Mouse (Mus musculus) cerebellum, postnatal 10 days (tissue): ENCODE results near the gene Akip1.

Experiments
- DNase-seq, 2 experiments: peaks; one replicate each; pipeline ENCODE4 v3.0.0; 2021; ENCODE audit warnings: mixed read lengths in 2 of 2

The Akip1 gene

DNA sequence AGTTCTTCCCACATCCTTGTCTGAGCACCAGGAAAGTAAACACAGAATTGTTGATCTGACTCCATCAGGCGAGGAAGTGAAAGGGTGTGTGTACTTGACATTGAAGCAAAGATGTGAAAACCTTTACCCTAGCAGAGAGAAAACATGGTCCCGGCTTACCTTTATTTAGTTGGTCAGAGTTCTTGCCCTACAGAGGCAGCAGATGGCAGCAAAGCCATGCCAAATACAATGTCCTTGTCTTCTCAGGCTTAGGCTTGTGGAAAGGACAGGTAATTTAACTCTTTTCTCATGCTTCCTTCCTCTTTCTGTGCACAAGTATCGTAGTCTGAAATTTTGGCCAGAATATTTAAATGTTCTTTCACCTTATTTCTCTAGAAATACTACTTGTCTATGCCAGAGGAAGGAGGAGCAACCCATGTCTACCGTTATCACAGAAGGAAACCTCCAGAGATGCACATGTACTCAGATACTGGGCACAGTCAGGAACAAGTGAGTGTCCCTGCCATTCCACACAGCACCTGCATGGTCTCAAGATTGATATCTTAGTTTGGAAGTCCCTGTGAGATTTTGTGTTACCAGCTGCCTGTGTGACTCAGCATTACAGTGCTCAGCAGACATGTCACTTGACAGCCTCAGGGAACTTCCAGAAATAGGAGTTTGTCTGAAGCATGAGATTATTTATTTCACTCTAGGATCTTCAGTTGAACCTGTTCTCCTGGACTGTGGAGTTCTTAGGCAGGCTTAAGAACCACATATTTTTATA, 3.7 kb downstream of the Akip1 start:
- peak; percentile 79 to 82 for DNase-seq

DNA sequence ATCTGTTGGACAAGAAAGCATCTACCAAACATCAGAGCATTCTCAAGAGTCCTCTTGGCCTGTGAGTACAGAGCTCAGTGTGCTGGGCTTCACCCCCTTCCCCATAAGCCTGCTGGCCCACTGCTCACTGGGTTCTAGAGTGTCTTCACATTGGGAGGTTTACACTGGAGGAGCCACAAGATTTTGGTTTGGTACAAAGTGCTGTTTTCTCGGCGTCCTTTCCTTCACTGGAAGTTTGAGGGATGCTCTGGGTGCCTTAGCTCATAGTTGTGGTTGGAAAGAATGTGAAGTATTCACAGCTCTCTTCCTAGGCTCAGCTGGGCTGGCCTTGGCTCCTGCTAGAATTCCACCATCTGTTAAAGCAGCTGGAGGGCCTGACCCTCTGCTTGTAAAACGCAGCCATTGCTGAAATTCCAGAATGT, 5.5 kb downstream of the Akip1 start:
- DNase-seq, result peak in 1 of 2 experiments; percentile 20

DNA sequence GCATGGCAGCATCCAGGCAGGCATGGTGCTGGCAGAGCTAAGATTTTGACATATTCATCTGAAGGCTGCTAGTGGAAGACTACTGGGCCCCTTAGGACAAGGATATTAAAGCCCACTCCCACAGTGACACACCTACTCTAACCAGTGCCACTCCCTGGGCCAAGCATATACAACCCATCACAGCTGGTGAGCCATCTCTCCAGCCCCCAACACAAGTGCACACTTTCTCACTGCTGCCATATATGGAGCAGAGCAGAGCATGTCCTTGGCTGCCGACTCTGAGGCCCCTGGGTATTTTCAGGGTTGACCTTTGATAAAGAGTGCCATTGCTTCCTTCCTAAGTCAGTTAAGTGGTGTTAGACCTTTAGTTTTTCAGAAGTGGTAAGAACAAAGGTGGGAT, 6.6 kb downstream of the Akip1 start:
- DNase-seq, result no peak

DNA sequence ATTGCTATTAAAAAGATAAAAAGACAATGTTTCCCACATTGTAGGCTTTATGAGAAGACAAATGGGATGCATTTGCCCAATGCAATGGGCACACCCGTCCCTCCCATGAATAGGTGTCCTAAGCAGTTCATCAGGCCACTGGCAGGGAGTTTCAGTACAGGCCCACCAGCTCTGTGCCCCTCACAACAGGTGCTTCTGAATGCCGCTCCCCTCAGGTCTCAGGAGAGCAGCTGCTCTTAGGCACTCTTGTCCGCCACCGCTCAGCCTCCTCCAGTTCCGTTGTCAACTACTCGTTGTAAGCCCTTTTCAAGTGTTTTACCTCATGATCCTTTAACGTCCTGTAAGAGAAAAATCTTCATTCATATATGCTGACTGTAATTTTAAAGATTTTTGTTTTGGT, 8.7 kb downstream of the Akip1 start:
- no peak for DNase-seq

DNA sequence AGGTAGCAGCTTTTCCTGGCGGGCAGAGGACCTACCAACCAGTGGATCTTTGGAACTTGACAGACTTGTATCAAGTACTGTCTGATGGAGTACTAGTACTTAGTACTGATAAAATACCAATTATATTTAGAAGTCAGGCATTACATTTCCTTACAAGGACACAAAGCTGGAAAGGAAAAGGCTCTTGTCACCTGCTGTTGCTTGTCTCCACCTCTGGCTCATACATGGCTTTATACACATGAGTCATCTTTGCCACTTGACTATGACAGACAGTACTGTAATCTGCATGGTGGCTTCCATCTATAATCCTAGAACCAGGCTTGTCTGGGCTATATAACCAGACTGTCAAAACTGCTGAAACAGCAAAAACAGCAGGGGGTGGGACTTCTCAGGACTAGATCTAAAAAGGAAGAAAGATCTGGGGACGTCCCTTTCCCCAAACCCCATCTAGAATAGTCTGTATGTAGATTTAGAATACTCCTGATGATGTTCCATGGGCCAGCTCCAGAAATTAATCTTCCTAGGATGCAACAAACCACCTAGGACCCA, 10.0 kb downstream of the Akip1 start:
- no peak for DNase-seq

DNA sequence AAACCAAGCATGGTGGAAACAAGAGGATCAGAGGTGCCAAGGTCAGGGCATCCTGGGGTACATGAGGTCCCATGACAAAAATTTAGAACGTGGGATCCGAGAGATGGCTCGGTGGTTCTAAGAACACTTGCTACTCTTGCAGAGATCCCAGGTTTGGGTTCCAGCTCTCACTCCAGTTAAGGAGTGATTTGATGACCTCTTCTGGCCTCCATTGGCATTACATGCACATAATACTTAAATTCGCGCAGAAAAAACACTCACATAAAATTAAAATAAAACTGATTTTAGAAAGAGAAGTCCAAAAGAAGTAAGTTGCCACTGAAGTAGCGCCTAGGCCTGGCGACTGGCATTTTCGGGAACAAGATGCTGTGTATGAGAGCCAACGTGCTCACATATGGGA, 15.8 kb downstream of the Akip1 start:
- peak; percentile 58 to 71 for DNase-seq

DNA sequence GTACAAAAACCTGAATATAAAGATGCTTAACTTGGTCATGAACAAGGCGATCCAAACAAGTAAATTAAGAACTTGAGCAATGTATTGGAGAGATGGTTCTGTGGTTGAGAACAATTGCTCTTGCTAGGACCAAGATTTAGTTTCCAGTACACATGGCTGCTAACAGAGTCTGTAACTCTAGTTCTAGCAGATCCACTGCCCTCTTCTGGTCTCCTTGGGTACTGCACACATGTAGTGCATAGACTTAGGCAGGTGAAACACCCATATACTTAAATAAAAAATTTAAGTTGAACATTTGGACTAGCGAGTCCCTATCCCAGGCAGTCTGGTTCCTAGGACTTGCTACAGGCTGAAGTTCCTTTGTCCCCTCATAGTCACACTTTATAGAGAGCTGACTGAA, 19.1 kb downstream of the Akip1 start:
- DNase-seq, result peak; percentile 20 to 38

DNA sequence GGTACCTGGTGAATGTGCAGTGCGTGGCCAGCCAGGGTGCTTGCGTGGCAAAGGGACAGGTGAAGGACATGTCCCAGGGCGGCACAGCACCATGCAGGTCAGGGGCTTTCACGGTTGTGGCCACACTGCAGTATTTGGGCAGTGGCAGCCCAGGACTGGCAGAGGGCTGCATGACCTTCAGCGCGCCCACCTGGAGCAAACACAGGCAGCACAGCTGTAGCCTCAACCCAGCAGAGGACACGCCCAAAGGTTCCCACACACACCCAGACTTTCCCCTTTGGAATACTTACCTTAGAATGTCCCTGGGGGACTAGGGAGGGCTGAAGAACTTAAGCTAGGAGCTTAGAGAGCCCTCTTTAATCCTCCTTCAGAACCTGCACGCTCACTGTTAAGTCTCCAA, 19.6 kb downstream of the Akip1 start:
- DNase-seq, result no peak

DNA sequence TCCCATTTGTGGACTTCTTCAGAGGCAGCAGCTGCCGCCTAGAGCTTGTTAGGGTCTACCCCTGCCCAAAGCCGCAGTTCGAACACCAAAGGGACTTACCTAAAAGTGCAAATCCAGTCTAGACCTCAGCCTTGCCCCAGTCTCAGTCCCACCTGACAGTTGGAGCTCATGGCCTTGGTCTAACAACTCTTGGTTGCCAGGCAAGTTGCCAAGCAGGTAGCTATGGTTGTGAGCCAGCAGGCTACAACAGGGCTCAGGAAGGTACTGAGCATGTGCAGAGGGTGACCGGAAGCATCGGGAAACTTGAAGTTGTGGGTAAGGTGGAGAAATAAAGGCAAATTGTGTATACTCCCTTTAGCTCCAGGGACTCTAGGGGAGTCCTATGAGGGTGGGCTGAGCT, 20.2 kb downstream of the Akip1 start, which contains the start of gene BC051019:
BC051019 (minus strand) TSS at position 154 of the 400 bp plus-strand sequence.
- no peak for DNase-seq

DNA sequence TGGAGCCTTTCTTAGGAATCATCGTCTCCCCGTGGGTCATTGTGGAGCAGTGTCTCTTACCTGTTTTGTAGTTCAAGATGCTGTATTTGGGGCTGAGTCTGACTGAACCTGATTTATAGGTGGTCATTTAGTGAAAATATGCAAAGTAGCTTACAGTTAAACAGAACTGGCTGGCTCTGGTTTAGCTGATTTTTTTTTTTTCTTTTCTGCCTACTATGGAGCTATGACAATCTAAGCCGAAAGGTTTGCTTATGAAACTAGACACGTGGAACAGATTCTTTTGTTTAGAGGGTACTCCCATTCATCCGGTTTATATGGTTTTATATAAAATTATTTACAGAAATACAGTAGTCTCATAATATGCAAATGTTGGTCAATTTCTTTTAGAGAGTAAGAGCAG, 28.1 kb downstream of the Akip1 start, which contains the start of gene Ascl3:
Ascl3 (minus strand) TSS at position 101 of the 400 bp plus-strand sequence.
- no peak for DNase-seq

DNA sequence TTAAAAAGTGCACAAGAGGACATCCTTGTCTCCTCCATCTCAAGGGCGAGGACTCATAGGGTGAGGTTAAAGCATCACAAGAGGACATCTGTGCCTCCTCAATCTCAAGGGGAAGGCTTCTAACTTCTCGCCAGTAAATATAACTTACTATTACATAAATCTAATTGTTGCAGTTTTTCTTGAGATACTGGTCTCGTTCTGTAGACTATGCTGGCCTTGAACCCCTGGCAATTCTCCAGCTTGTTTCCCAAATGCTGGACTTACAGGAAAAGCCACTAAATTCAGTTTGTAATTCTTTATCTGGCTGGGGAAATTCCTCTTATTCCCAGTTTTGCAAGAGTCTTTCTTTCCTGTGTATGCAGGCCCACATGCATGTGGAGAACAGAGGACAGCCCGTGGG, 31.3 kb downstream of the Akip1 start:
- DNase-seq, result no peak

DNA sequence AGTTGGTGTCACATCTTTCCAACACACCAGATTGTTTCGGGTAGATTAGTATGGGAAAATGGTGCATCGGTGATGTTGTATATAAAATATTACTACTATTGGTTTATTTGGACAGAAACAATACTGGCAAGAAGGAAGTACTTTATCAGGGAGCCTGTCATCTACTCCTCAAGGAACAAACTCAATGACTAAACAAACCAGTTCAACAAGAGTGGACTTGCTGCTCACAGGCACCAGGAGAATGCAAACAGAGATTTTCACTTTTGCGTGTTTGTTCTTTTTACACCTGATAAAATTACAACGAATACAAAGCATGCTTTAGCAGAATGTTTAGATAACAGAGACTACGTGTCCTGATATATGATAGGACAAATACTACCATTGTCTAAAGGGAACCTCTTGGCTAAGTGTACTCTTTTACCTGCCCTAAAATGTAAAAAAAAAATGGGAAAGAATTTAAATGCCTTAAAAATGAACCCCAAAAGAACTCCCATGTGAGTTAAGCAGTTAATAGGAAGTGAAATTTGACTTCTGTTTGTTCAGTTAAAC, 36.4 kb downstream of the Akip1 start:
- DNase-seq, result no peak

DNA sequence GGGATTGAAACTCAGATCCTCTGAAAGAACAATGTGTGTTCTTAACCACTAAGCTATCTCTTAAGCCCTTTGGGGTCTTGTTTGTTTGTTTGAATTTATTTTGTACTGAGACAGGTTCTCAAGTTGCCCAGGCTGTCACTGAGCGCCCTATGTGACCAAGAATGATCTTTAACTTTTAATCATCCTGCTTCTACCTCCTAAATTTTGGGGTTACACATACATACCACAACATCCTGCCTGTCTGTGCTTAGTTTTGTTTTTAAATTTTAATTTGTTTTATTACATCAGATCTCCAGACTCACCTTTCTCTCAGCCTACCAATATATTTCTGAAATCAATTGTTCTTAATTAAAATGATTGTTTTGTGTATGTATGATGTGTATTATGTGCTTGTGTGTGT, 37.6 kb downstream of the Akip1 start:
- no peak for DNase-seq

DNA sequence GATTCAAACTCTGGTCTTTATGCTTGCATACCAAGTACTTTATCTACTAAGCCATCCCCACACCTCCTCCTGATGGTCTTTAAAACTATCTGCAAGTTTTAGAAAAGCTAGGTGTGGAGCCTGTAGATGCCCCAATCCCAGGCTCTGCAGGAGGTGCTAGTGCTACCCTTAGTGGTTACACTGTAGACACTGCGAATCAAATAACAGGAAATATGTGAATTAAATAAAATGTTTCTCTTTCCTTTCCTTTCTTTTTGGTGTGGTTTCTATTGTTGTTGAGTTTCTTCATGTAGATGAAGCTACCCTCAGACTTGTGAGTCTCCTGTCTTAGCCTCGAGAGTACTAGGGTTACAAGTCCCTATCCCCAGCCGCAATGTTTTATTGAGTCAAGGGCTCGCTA, 38.2 kb downstream of the Akip1 start:
- DNase-seq, result no peak

DNA sequence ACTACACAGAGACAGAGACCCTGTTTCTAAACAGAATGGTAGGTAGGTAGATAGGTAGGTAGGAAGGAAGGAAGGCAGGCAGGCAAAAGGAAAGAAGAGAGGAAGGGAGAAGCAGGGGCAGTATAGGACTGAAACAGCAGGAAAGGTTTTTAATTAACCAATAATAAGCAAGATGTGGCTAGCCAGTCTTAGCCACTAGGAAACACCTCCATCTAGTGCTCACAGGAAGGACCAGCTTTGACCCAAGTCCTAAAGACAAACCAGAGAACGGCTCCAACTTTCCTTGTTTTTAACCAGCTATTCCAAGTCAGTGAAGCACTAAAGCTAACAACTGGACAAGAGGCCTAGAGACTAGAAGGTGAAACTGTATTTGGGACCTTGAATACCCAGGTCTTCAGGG, 44.3 kb downstream of the Akip1 start:
- no peak for DNase-seq

DNA sequence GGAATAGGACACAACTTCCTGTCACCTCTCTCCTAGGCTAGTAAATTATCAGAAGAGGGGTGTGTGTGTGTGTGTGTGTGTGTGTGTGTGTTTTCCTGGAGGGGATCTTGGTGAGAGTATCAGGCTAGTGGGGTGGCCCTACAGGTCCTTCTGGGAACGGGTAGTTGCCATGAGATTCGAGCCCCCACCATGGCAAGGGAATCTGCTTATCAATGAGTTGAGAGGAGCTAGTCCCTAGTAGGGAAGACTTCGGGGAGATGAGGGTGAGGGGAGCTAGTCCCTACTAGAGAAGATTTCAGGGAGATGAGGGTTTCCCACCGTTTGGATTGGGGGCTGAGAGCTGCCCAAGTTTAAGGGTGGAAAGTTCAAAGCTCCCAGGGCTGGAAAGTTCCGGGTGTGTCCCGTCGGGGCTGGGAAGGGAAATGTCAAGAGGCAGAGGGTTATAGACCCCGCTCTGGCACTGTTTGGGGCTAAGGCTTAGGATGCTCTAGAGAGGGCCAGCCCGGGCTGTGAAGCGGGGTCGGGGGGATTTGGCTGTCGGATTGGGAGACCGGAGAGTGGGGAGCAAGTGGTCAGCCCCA, 48.0 kb downstream of the Akip1 start:
- no peak for DNase-seq

DNA sequence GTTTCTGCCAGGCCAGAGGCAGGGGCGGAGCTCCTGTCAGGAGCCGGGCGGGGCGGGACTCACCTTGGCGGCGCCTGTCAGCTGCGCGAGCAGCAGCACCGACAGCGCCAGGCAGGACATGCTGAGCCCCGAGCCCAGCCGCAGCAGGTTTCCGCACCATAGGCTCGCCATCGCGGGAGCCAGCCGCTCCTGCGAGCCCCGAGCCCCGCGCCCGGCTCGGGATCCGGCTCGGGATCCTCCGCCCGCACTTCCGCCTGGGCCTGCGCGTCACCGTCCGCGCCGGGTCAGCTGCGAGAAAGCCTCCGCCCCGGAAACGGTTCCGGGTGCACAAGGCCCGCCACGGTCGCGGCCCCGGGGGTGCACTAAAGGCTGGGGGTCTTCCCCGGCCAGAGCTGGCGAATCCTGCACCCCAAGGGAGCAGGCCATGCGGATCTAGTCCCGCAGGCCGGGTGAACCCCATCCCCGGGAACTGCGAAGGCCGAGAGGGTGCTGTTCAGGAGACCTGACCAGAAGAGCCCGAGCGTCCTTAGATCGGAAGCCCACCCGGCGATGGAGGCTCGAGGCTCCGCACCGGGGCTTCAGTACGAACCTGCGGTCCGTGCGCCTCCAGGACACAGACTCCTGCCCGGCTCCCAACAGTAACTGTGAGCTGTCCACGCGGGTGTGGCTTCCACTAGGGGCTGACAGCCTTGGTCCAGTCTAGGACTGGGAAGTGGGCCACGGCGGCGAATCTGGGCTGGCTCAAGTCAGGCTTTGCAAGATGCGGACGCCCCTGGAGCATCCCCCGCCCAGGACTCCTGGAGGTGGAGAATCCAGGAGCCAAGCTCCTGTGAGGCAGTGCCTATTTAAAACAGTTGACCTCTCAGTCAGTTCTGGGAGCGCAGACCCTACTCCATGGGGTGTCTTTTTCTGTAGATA, 48.8 kb downstream of the Akip1 start, which contains the start of gene Tmem9b:
Tmem9b (minus strand) TSS at position 868 of the 918 bp plus-strand sequence.
- DNase-seq, result peak; percentile 90

DNA sequence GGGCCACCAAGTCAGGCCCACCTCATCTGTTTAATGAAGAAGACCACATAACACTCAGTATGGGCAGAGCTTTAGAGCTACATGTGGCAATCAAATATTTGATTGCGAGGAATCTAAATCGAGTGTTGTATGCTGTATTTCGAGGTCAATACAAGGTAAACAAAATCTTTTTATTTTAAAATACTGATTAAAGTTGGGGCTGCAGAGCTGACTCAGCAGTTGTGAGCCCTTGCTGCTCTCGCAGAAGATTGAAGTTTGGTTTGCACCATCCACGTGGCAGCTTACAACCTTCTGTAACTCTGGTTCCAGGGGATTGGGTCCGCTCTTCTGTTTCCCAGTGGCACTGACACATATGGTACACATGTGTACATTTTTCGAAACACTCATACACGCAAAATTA, 50.5 kb downstream of the Akip1 start:
- no peak for DNase-seq

DNA sequence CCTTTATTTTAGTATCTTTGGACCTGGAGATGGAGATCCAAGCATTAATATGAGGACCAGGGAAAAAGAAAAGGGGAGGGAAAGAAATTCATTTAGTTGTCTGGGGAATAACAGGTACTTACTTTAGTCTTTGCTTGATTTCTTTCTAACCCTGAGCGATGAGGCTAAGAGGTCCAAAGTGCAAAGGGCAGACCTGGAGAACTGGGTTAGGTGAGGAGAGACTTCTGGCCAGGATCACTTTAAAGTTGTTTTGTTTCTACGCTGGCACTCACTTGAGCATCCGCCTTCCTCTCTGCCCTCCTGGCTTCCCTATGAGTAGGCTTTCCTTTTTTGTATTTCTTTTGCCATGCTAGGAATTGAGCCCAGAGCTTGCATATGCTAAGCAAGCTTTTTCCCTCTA, 52.8 kb downstream of the Akip1 start:
- DNase-seq, result no peak
